Mouse (Mus musculus): ENCODE measurements around the gene Mak. TPM values are rescaled to one million over a fixed set of nuclear protein-coding genes. Genes with fewer than 3 reads are reported as not detected.

Gene Mak
- total RNA-seq (2014; rRNA removed; ENCODE audit: low replicate concordance), result not detected in 2 replicates
- polyA plus RNA-seq (2015; fragmentation: Nextera tagmentation; extraction: Ambion mirVana), result 0.05 and 0.14 TPM in 2 replicates

DNA sequence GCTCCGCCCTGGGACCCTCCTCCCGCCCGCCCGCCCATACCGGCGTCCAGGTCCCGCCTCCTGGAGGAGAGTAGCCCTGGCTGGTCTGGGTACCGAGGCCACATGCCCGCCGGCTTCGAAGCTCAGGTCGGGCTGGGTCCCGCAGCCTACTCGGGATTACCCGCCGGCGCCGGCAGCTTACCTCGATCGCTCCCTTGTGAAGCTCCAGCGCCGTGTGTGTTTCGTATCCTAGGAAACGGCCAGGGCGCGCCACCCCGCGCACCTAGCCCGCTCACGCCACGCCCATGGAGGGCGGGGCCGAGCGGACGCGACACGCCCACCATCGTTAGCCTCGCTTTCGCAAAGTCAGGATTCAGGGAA lies at the start of gene Mak:
Mak (minus strand) TSS at position 286 of the 360 bp plus-strand sequence.
- under 1% methylated on average over 35 of the region's 40 CpGs for WGBS
- DNase-seq (ENCODE audit: low spot score) (no peak), ATAC-seq (ENCODE audit: insufficient read depth, low read depth) (peak; percentile 69)
- Histone ChIP-seq H3K9ac (replicated peaks; ENCODE audit: low read depth, low read length) (no peak within 1 kb of the TSS), H3K4me1 (ENCODE audit: control insufficient read depth, insufficient read depth) (peaks cover 4% of the 10 kb centered on the region; the same call in 1 of the 2 replicates), H3K27ac (ENCODE audit: low read depth) (no peak within 1 kb of the TSS), H3K27me3 (ENCODE audit: control insufficient read depth, insufficient read depth, low read length) (peaks cover 30% of the 10 kb centered on the region), H3K4me3 (ENCODE audit: low read depth, low read length) (peak within 1 kb of the TSS; percentile 41), H3K36me3 (replicated peaks; ENCODE audit: control insufficient read depth, insufficient read depth, low read length) (no peaks in the 10 kb centered on the region), H3K4me2 (ENCODE audit: low read depth, low read length) (peak within 1 kb of the TSS; percentile 61), H3K9me3 (replicated peaks; ENCODE audit: control insufficient read depth, low read length) (no peaks in the 10 kb centered on the region)
- TF ChIP-seq EP300 (IDR thresholded peaks at IDR 0.05; ENCODE audit: low read depth) (no peak), CTCF (IDR thresholded peaks at IDR 0.05; ENCODE audit: low read depth) (no peak)

- 77% methylated on average over 8 of the region's 8 CpGs for WGBS
- no peaks in the 10 kb centered on the region for H3K4me1 ChIP-seq (ENCODE audit: control insufficient read depth, insufficient read depth)
- DNase-seq (ENCODE audit: low spot score), result no peak
- no peak overlapping the region for H3K27ac ChIP-seq (ENCODE audit: low read depth)
- H3K4me2 ChIP-seq (ENCODE audit: low read depth, low read length), result no peak overlapping the region
- H3K9ac ChIP-seq (replicated peaks; ENCODE audit: low read depth, low read length), result no peak overlapping the region
- ATAC-seq (ENCODE audit: insufficient read depth, low read depth), result no peak
- H3K9me3 ChIP-seq (replicated peaks; ENCODE audit: control insufficient read depth, low read length), result no peaks in the 10 kb centered on the region
- TF ChIP-seq CTCF (IDR thresholded peaks at IDR 0.05; ENCODE audit: low read depth) (no peak), EP300 (IDR thresholded peaks at IDR 0.05; ENCODE audit: low read depth) (no peak)
- no peak overlapping the region for H3K4me3 ChIP-seq (ENCODE audit: low read depth, low read length)
- no peaks in the 10 kb centered on the region for H3K27me3 ChIP-seq (ENCODE audit: control insufficient read depth, insufficient read depth, low read length)
- H3K36me3 ChIP-seq (replicated peaks; ENCODE audit: control insufficient read depth, insufficient read depth, low read length), result no peaks in the 10 kb centered on the region
Measured at GRCm38 (mm10) chr13:41129061-41129460, 49.6 kb upstream of the Mak start.

- ATAC-seq (ENCODE audit: insufficient read depth, low read depth) (no peak), DNase-seq (ENCODE audit: low spot score) (no peak)
- WGBS, result 75% methylated on average over 8 of the region's 8 CpGs
- no peaks in the 10 kb centered on the region for H3K4me1 ChIP-seq (ENCODE audit: control insufficient read depth, insufficient read depth)
- no peak for TF ChIP-seq EP300 (IDR thresholded peaks at IDR 0.05; ENCODE audit: low read depth)
- no peaks in the 10 kb centered on the region for H3K27me3 ChIP-seq (ENCODE audit: control insufficient read depth, insufficient read depth, low read length)
- no peak overlapping the region for H3K27ac ChIP-seq (ENCODE audit: low read depth)
- H3K9me3 ChIP-seq (replicated peaks; ENCODE audit: control insufficient read depth, low read length), result no peaks in the 10 kb centered on the region
- H3K4me3 ChIP-seq (ENCODE audit: low read depth, low read length), result no peak overlapping the region
- H3K36me3 ChIP-seq (replicated peaks; ENCODE audit: control insufficient read depth, insufficient read depth, low read length), result no peaks in the 10 kb centered on the region
- no peak overlapping the region for H3K4me2 ChIP-seq (ENCODE audit: low read depth, low read length)
- H3K9ac ChIP-seq (replicated peaks; ENCODE audit: low read depth, low read length), result no peak overlapping the region
Measured at GRCm38 (mm10) chr13:41128326-41128725, 48.8 kb upstream of the Mak start.

- no peaks in the 10 kb centered on the region for H3K4me1 ChIP-seq (ENCODE audit: control insufficient read depth, insufficient read depth)
- H3K27me3 ChIP-seq (ENCODE audit: control insufficient read depth, insufficient read depth, low read length), result no peaks in the 10 kb centered on the region
- no peak overlapping the region for H3K4me2 ChIP-seq (ENCODE audit: low read depth, low read length)
- ATAC-seq (ENCODE audit: insufficient read depth, low read depth) (no peak), DNase-seq (ENCODE audit: low spot score) (no peak)
- no peak for TF ChIP-seq CTCF (IDR thresholded peaks at IDR 0.05; ENCODE audit: low read depth)
- no peak for TF ChIP-seq EP300 (IDR thresholded peaks at IDR 0.05; ENCODE audit: low read depth)
- 89% methylated on average over 6 of the region's 6 CpGs for WGBS
- no peak overlapping the region for H3K27ac ChIP-seq (ENCODE audit: low read depth)
- H3K36me3 ChIP-seq (replicated peaks; ENCODE audit: control insufficient read depth, insufficient read depth, low read length), result no peaks in the 10 kb centered on the region
- H3K9me3 ChIP-seq (replicated peaks; ENCODE audit: control insufficient read depth, low read length), result no peaks in the 10 kb centered on the region
- H3K9ac ChIP-seq (replicated peaks; ENCODE audit: low read depth, low read length), result no peak overlapping the region
- no peak overlapping the region for H3K4me3 ChIP-seq (ENCODE audit: low read depth, low read length)
Measured at GRCm38 (mm10) chr13:41123666-41124225, 44.2 kb upstream of the Mak start.

DNA sequence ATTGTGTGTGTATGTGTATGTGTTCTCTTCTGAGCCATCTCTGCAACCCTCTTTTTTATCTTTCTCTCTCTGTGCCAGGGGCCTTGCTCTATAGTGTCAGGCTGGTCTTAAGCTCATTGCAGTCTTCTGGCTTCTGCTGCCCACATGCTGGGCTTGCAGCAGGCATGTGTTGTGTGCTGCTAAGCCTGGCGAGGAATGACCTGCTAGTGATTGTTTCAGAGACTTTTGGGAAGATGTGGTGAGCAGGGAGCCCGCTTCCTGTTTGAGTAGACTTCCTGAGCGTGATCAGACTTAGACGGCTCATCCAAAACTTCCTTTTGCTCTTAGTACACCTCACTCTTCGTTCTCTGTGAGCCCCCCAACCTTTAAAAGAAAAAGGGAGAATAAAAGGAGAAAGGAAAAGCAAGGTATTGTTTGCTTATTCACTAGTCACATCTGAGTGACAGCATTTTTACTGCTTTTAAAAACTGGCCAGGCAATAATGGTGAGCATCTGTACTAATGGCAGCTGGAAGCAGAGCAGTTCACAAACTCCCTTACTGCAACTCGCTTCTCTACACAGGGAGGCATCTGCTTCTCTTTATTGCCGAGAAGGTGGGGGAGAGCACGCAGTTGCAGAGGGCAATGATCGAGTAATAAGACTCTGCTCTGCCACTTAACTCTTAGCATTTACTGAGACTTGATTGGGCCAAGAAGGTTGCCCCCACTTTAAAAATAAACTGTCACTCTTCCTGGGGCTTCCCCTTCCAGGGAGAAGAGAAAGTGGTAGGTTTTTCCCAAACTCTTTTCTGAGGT lies 39.8 kb upstream of the Mak start:
- no peaks in the 10 kb centered on the region for H3K36me3 ChIP-seq (replicated peaks; ENCODE audit: control insufficient read depth, insufficient read depth, low read length)
- 40% methylated on average over 9 of the region's 9 CpGs for WGBS
- no peak overlapping the region for H3K4me3 ChIP-seq (ENCODE audit: low read depth, low read length)
- H3K27ac ChIP-seq (ENCODE audit: low read depth), result no peak overlapping the region
- H3K9ac ChIP-seq (replicated peaks; ENCODE audit: low read depth, low read length), result no peak overlapping the region
- TF ChIP-seq EP300 (IDR thresholded peaks at IDR 0.05; ENCODE audit: low read depth) (no peak), CTCF (IDR thresholded peaks at IDR 0.05; ENCODE audit: low read depth) (no peak)
- H3K27me3 ChIP-seq (ENCODE audit: control insufficient read depth, insufficient read depth, low read length), result 0 out of 2 replicates have a peak, but pooled peaks cover 2% of the 10 kb centered on the region
- no peaks in the 10 kb centered on the region for H3K9me3 ChIP-seq (replicated peaks; ENCODE audit: control insufficient read depth, low read length)
- no peaks in the 10 kb centered on the region for H3K4me1 ChIP-seq (ENCODE audit: control insufficient read depth, insufficient read depth)
- no peak for ATAC-seq (ENCODE audit: insufficient read depth, low read depth)
- no peak for DNase-seq (ENCODE audit: low spot score)
- H3K4me2 ChIP-seq (ENCODE audit: low read depth, low read length), result no peak overlapping the region

All from heart, postnatal 0 days (tissue).